Mouse (Mus musculus) forelimb bud, embryonic 11.5 days (tissue): ENCODE data around the gene Clic4.

Source experiments
- DNase-seq: peaks from one replicate; pipeline ENCODE4 v3.0.0-alpha.2; 2012; ENCODE audit warnings: low read depth, low spot score

The Clic4 gene

GRCm38 (mm10) chr4:135258521-135258920 is 14.1 kb downstream of the Clic4 start:
- DNase-seq: no peak

DNA sequence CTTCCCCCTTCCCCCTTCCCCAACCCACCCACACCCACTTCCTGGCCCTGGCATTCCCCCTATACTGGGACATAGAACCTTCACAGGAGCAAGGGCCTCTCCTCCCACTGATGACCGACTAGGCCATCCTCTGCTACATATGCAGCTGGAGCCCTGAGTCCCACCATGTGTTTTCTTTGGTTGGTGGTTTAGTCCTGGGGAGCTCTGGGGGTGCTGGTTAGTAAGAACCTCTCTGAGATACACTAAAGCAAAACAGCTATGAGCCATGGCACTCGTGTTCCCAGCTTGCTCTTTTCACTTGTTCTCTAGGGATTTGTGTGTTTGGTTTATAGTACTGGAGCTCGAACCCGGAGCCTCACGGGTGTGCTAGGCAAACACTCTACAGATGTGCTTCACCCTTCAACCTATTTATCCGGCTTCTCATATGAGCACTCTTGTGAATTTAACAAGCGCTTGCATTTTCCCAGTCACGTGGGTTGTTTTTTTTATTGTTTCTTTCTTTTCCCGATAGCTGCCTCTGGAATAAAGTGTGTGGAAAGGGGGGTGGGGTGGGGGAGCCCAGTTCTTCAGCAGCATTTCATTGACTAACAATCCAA is 14.6 kb downstream of the Clic4 start:
- DNase-seq: no peak

DNA sequence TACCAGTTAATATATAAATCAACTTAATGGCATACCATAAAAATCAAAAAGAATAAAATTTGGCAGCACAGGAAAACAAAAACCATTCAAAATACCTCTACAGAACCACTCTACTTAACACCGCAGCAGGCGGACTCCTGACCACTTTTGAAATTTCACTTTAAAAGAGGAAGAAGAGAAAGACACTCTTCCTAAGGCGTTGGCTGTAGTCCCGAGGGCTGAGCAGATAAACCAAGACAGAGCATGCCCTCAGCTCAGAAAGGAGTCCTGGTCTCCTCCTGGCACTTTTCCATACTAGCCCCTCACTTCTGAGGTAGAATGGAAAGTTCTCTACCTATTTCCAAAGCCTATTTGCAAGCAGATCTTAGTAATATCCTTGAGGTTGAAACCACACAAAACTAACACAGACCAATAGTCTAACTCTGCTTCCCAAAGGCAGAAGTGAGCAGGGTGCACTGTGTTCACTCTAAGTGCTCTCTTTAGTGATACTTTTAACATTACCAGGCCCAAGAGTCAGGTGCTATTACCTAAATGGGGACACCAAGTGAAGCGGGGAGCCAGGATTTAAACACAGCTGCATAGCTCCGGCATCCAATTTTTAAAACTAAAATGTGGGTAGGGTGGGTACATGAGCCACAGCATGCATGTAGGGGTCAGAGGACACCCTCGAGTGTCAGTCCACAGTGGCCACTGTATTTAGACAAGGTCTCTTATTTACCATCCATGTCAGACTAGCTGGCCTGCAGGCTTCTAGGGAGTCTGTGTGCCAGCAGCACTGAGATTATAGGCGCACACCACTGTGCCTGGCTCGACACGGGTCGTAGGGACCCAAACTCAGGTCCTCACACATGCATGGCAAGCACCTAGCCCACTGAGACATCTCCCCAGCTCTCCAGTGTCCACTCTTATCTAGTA is 15.8 kb downstream of the Clic4 start:
- no peak for DNase-seq

DNA sequence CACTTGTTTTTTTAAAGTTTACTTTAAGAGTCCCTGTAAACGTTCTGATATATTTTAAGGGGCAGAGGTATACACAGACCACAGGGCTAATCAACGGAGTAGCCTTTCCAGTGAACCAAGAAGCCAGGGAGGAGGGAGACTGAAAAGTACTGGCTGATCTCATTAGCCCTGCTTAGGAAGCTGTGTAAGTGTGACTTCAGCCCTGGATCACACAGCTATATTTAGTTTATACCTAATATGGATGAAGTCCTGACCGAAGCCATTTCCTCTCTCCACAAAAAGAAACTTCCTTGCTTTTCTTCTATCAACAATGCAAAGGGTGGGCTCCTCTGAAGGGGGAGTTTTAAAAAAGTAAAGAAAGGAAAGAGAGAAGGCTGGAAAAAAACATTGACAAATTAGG is 17.8 kb downstream of the Clic4 start:
- no peak for DNase-seq

DNA sequence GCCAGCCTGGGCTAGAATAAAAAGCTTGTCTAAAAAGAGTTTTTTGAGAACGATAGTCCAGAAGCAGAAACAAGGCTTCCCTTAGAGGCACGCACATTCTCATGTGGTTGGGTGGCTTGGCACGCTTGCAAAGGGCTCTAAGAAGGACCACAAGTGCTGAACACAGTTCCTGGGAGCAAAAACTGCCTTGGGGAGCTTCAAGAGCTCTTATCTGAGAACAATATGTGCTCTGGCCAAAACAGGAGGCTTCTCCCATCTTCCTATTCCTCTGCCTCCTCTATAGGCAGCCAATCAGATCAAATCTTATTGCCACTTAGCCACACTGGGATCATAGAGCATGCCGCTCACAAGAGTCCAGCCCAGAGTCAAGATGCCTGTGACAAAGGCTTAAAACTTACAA is 18.3 kb downstream of the Clic4 start:
- DNase-seq: no peak

- no peak for DNase-seq
These were observed 19.2 kb downstream of the Clic4 start for GRCm38 (mm10) chr4:135253239-135254039.

- DNase-seq: no peak
These were observed 20.8 kb downstream of the Clic4 start for GRCm38 (mm10) chr4:135251801-135252200.

- no peak for DNase-seq
These were observed 24.2 kb downstream of the Clic4 start for GRCm38 (mm10) chr4:135248250-135249018.

GRCm38 (mm10) chr4:135246866-135247756 is 25.5 kb downstream of the Clic4 start:
- no peak for DNase-seq

- DNase-seq: no peak
These were observed 26.2 kb downstream of the Clic4 start for GRCm38 (mm10) chr4:135246444-135246843.

DNA sequence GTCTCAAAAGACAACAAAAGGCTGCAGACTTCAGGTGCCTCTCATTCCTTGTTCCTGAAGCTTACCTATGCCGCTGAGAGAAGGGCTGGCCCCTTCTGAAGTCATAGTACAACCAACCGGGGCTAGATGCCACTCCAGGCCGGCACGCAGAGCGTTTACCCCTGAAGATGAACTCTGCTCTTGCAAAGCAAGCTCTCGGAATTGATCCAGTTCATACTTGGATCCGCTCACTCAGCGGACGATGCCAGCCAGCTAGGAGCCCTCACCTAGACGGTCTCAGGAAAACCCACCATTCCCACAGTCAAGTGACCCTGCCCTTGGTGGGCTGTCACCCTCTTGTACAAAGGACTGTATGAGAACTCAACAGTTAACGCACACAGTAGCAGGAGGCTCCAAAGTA is 26.8 kb downstream of the Clic4 start:
- no peak for DNase-seq

- no peak for DNase-seq
These were observed 28.3 kb downstream of the Clic4 start for GRCm38 (mm10) chr4:135244335-135244734.

DNA sequence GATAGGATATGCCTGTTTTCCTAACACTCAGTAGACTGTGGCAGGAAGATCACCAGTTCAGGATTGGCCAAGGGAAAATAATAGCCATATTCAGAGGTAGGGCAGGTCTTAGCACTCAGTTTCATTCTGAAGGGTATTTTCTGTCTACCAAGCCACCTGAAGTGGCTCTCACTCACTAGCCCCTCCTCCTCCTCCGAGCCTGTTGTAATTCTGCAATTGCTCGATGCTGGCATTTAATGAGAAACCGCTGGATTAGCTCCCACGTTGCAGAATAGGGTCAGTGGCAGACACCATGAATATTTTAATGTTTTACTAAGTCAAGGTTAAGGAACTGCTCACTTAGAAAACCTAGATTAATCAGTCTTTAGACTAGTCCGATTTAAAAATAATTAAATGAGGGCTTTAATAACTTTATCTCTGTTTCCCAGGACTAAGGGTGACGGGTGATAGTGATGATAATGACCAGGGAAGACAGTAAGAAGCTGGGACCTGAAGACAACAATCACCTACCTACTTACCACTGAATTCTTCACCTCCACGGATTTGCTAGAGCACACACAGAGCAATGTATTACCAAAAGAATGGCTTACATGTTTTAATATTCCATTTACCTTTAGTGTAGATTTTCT is 29.6 kb downstream of the Clic4 start:
- DNase-seq: no peak

- no peak for DNase-seq
These were observed 30.2 kb downstream of the Clic4 start for GRCm38 (mm10) chr4:135242383-135242782.

GRCm38 (mm10) chr4:135241669-135242068 is 30.9 kb downstream of the Clic4 start:
- DNase-seq: no peak

GRCm38 (mm10) chr4:135241106-135241505 is 31.5 kb downstream of the Clic4 start:
- no peak for DNase-seq

GRCm38 (mm10) chr4:135240329-135240728 is 32.3 kb downstream of the Clic4 start:
- DNase-seq: no peak

DNA sequence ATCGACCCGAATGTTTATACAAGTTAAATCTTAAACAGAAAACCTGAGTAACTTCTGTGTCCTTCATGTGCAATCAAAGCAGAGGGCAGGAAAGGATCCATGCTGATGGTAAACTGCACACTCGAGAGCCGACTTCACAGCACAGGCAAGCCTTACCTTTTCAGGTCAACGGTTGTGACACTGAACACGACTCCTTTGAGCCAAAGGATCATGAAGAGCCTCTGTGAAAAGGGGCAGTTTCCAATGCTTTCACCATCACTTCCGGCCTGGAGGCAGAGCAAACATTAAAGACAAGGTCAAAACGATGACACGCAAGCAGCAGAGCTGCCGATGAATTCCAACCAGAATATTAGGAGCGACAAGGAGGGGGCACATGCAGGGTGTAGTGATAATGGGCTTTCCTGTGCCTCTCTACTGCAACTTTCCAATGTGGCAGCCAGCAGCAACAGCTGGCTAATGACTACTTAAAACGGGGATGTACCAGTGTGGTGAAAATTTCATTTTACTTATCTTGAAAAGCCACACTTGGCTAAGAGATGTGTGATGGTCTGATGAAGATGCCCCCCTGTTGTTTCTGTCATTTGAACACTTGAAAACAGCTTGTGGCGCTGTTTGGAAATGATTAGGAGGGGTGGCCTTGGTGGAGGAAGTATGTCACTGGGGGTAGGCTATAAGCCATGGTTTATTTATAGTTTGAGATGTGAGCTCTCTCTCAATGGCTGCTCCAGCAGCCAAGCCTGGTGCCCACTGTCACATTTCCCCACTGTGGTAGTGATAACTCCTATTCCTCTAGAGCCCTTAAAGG is 33.7 kb downstream of the Clic4 start:
- no peak for DNase-seq

DNA sequence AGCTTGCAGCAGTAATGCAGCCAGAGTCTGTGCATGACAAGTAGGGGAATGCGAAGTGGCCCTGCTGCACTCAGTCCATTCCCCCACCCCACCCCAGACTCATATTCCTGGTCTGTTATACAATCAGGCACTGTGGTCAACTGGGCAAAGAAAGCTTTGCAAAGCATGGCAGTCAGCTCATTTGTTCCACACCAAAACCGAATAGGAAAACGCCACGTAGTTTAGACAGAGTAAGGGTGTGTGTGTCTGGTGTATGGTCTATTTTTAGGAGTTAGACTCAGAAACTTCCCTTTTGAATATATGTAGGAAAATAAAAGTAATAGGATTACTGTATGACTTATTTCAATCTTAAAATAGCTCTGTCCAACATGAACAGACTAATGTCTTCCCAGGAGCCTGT is 36.0 kb downstream of the Clic4 start:
- DNase-seq: no peak
